In genomic region chr6:146366180-146366579, GRCm38 (mm10) we compare ENCODE assay signal across 24 mouse cellular contexts.
"Had no signal": no experiment of that assay in that cellular context is flagged by ENCODE, and none has a peak within 500 bp of the region (broad histone marks: within the 10 kb centered on the region; RNA-seq: fewer than 3 reads in every experiment).

No protein-coding gene starts in this region.

- DNase-seq: gastrocnemius, adult 2 months; gastrocnemius, postnatal 10 days; gastrocnemius, postnatal 25 days; kidney, adult 18-20 months; kidney, adult 8-10 months; kidney, postnatal 10 days; kidney, postnatal 25 days; kidney, postnatal 4 days; liver; liver, embryonic 13.5 days had no signal

- H3K27ac ChIP-seq: gastrocnemius, adult 2 months; heart, embryonic 10.5 days; hindbrain, embryonic 10.5 days; hindbrain, embryonic 12.5 days; hindbrain, embryonic 14.5 days; intestine, embryonic 15.5 days; layer of hippocampus, adult 2 months; left cerebral cortex, adult 2 months; limb, embryonic 10.5 days; limb, embryonic 12.5 days; liver, embryonic 13.5 days; liver, embryonic 15.5 days had no signal

- H3K36me3 ChIP-seq: hindbrain, embryonic 10.5 days; hindbrain, embryonic 12.5 days; intestine, embryonic 15.5 days; limb, embryonic 10.5 days; limb, embryonic 12.5 days; liver, embryonic 13.5 days; liver, embryonic 15.5 days had no signal

- H3K4me2 ChIP-seq: hindbrain, embryonic 12.5 days; hindbrain, embryonic 14.5 days; intestine, embryonic 15.5 days; limb, embryonic 12.5 days; liver, embryonic 11.5 days; liver, embryonic 13.5 days; liver, embryonic 15.5 days had no signal

- H3K4me1 ChIP-seq: heart, embryonic 10.5 days; hindbrain, embryonic 12.5 days; limb, embryonic 10.5 days; limb, embryonic 12.5 days; liver, embryonic 13.5 days; liver, embryonic 15.5 days had no signal

- H3K9ac ChIP-seq: hindbrain, embryonic 12.5 days; hindbrain, embryonic 14.5 days; intestine, embryonic 15.5 days; limb, embryonic 12.5 days; liver, embryonic 13.5 days; liver, embryonic 15.5 days had no signal

- H3K9me3 ChIP-seq: heart, embryonic 10.5 days; hindbrain, embryonic 10.5 days; hindbrain, embryonic 12.5 days; intestine, embryonic 15.5 days; limb, embryonic 10.5 days; limb, embryonic 12.5 days; liver, embryonic 13.5 days; liver, embryonic 15.5 days had no signal

- H3K27me3 ChIP-seq: hindbrain, embryonic 12.5 days; intestine, embryonic 15.5 days; limb, embryonic 12.5 days; liver, embryonic 13.5 days; liver, embryonic 15.5 days had no signal

- ATAC-seq: hindbrain, embryonic 16.5 days; inflammation-experienced regulatory T-cells, adult 6 months; intestine, embryonic 15.5 days; intestine, postnatal 0 days had no signal

- H3K4me3 ChIP-seq: gastrocnemius, adult 2 months; heart, embryonic 10.5 days; hindbrain, embryonic 10.5 days; hindbrain, embryonic 12.5 days; intestine, embryonic 15.5 days; layer of hippocampus, adult 2 months; left cerebral cortex, adult 2 months; limb, embryonic 10.5 days; limb, embryonic 12.5 days; liver, embryonic 13.5 days; liver, embryonic 15.5 days had no signal
